Mouse (Mus musculus) G1E (cell line): ENCODE measurements around the gene Tnip3. TPM values are rescaled to one million over a fixed set of nuclear protein-coding genes. Genes with fewer than 3 reads are reported as not detected.

Source experiments
- ATAC-seq: 2 replicates; pipeline ENCODE4 v1.8.0; 2016; ENCODE audit warnings: mild to moderate bottlenecking; ENCODE audit not compliant: insufficient number of reproducible peaks, poor library complexity, low FRiP score, severe bottlenecking; ENCODE audit errors: extremely low read depth
- DNase-seq: peaks from one replicate; pipeline ENCODE4 v3.0.0; 2012; ENCODE audit warnings: low spot score
- H3K27me3 ChIP-seq: 2 replicates; pipeline ENCODE4 v1.6.1; 2012; ENCODE audit warnings: mild to moderate bottlenecking, low read length, inconsistent platforms; ENCODE audit not compliant: insufficient read depth
- H3K36me3 ChIP-seq: replicated peaks from 2 replicates; pipeline ENCODE3; 2012; ENCODE audit warnings: mild to moderate bottlenecking, inconsistent platforms
- H3K4me1 ChIP-seq: 2 replicates; pipeline ENCODE4 v1.6.1; 2012; ENCODE audit warnings: low read depth, low read length, inconsistent platforms, mixed read lengths; ENCODE audit not compliant: insufficient read depth
- H3K4me3 ChIP-seq: 2 replicates; pipeline ENCODE4 v1.5.1; 2012; ENCODE audit warnings: low read depth, mild to moderate bottlenecking, inconsistent platforms, low read length, moderate library complexity, mixed read lengths
- H3K9me3 ChIP-seq: replicated peaks from 2 replicates; pipeline ENCODE4 v1.6.1; 2012; ENCODE audit warnings: inconsistent platforms
- CTCF ChIP-seq: IDR thresholded peaks from 2 replicates; pipeline ENCODE4 v1.5.1; 2012; ENCODE audit warnings: low read depth, low read length, inconsistent platforms, mixed read lengths
- GATA1 ChIP-seq: IDR thresholded peaks from 2 replicates; pipeline ENCODE4 v1.6.1; 2012; ENCODE audit warnings: borderline replicate concordance, low read length, inconsistent platforms, mixed read lengths
- GATA2 ChIP-seq: IDR thresholded peaks from 2 replicates; pipeline ENCODE4 v1.6.1; 2012; ENCODE audit warnings: low read depth, low read length, inconsistent platforms, borderline replicate concordance
- POLR2AphosphoS5 ChIP-seq: IDR thresholded peaks from 2 replicates; pipeline ENCODE4 v1.6.1; 2012; ENCODE audit warnings: low read depth, low read length, inconsistent platforms; ENCODE audit not compliant: insufficient replicate concordance
- TAL1 ChIP-seq: conservative IDR thresholded peaks from 2 replicates; pipeline ENCODE4 v1.6.1; 2012; ENCODE audit warnings: low read depth, low read length, inconsistent platforms, mixed read lengths
- polyA plus RNA-seq: library from polyadenylated mRNA; stranded (reverse); fragments of >175 nt; gene quantifications from 2 replicates; pipeline ENCODE4 v1.2.3, GENCODE M21; 2012
- total RNA-seq, 2 experiments: library from RNA; stranded (forward) in 1 of 2; stranded (reverse) in 1 of 2; fragments of 200-1000 nt in 1 of 2; fragments of >200 nt in 1 of 2; fragmentation: Nextera tagmentation in 1 of 2; gene quantifications; 2 replicates each; pipeline ENCODE4 v1.2.3; 2014 to 2017

The Tnip3 gene
- total and polyA plus RNA-seq, 3 experiments = 0.38 to 0.44 TPM; not detected in 1

DNA sequence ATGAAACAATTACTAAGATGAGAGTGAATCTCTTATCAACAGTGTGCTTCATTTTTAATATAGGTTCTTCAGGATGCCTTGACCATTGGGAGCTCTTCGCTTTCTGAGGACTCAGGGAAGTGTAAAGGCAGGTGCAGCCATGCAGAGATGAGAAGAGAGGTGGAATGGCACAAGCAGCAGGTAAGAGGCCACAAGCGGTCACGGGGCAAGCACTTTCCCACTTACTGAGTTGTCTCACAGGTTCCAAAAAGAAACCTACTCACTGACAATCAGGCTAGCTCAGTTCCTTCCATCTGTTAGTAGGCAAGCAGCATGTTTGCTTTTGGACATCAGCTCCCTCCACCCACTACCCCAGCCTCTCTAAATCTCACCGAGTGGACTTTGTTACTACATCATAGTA, 80.7 kb downstream of the Tnip3 start:
- DNase-seq (no peak), ATAC-seq (no peak)
- no peak for TF ChIP-seq GATA2
- no peak for TF ChIP-seq GATA1
- no peak for TF ChIP-seq POLR2AphosphoS5
- TF ChIP-seq TAL1 = no peak
- TF ChIP-seq CTCF = no peak
- H3K9me3 ChIP-seq = no peaks in the 10 kb centered on the region
- H3K4me3 ChIP-seq = no peak overlapping the region
- peaks cover 12% of the 10 kb centered on the region for H3K4me1 ChIP-seq
- H3K27me3 ChIP-seq = 0 out of 2 replicates have a peak, but pooled peaks cover 2% of the 10 kb centered on the region
- no peaks in the 10 kb centered on the region for H3K36me3 ChIP-seq

DNA sequence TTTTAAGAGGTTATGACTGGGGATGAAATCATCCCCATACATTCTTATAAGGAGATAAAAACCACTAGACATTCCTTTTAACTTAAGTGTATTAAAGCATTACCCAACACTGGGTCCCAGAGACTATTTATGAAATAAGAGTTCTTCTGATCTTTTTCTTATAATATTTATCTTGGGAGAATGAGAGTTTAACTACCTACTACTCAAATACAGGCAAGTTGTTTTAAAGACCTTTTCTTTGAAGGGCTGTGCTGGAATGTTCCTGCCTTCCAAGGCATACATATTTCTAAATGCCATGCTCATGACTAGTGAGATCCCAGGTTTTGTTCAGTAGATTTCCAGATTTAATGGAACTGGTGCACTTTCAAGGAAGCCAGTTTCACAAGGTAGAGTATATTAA, 81.8 kb downstream of the Tnip3 start:
- Histone ChIP-seq H3K4me1 (peaks cover 9% of the 10 kb centered on the region), H3K36me3 (no peaks in the 10 kb centered on the region), H3K27me3 (0 out of 2 replicates have a peak, but pooled peaks cover 2% of the 10 kb centered on the region), H3K9me3 (no peaks in the 10 kb centered on the region), H3K4me3 (no peak overlapping the region)
- ATAC-seq = no peak
- TF ChIP-seq POLR2AphosphoS5 = no peak
- TF ChIP-seq TAL1 = no peak
- TF ChIP-seq CTCF = no peak
- TF ChIP-seq GATA1 = no peak
- TF ChIP-seq GATA2 = no peak
- no peak for DNase-seq

DNA sequence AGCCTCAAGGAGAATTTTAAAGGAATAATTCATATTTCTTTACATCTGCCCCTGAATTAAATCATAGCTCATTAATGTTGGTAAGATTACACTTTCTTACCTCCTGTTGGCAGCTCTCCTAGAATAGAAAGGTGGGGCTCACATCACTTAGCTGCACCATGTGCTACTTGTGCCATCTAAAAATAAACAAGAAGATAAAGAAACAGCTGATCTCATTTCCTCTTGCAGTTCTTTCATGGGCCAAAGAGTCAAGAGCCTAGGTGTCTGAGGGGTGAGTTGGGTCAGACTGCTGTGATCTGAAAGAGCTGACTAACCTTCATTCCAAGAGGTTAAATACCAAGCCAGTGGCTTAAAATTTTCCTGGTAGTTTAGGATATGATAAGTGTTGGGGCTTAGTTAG, 86.7 kb downstream of the Tnip3 start:
- ATAC-seq = no peak

DNA sequence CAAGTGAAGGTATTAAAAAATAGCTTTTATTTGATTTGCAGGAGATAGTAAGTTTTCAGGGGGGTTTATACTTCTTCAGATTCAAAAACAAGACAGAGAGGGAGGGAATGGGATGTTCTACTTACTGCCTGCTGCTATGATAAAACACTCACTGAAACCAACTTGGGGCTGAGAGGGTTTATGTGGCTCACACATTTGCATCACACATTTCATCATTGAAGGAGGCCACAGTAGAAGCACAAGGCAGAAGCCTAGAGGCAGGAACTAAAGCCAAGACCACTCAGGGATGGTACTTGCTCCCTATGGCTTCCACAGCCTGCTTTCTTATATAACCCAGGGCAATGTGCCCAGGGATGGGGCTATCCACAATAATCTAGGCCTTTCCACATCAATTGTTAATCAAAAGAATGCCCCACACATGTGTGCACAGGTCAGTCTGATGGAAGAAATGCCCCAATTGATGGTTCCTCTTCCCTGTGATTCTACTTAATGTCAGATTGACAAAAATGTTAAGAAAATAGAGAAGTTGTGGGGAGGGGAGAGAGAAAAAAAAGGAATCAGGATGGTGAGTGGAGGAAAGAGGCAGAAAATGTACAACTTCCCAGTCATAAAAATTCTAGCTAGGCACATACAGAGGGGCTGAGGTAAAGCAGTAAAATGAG, 88.9 kb downstream of the Tnip3 start:
- H3K27me3 ChIP-seq = peaks cover 6% of the 10 kb centered on the region; the same call in 1 of the 2 replicates
- TF ChIP-seq GATA2 (no peak), GATA1 (no peak), TAL1 (no peak), POLR2AphosphoS5 (no peak), CTCF (no peak)
- peaks cover 4% of the 10 kb centered on the region for H3K4me1 ChIP-seq
- no peak overlapping the region for H3K4me3 ChIP-seq
- ATAC-seq = no peak
- H3K36me3 ChIP-seq = no peaks in the 10 kb centered on the region
- no peak for DNase-seq
- H3K9me3 ChIP-seq = no peaks in the 10 kb centered on the region

More for the DNA sequence above, 86.7 kb downstream of the Tnip3 start:
- no peak for DNase-seq
- Histone ChIP-seq H3K9me3 (no peaks in the 10 kb centered on the region), H3K36me3 (no peaks in the 10 kb centered on the region), H3K4me1 (peaks cover 4% of the 10 kb centered on the region), H3K27me3 (0 out of 2 replicates have a peak, but pooled peaks cover 2% of the 10 kb centered on the region), H3K4me3 (no peak overlapping the region)
- TF ChIP-seq GATA2 (no peak), POLR2AphosphoS5 (no peak), CTCF (no peak), TAL1 (no peak), GATA1 (no peak)

DNA sequence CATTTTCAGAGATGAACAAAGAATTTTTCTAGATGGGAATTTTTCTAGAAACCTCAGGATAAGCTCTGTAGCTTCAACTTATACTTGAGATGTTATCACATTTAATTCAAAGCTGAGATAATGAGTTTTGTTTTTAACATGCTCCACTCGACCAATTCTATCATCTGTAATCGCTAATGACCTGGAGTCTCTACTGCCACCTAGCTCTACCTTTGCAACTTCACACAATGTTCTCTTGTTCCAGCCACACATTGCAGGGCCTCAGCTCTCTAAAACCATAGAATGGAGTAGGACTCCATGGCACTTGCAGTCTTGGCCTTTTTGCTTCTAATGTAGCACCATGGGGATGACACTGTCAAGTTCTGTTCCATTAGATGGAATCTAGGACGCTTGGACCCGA, 90.5 kb downstream of the Tnip3 start:
- no peak for ATAC-seq
- Histone ChIP-seq H3K27me3 (peaks cover 5% of the 10 kb centered on the region; the same call in 1 of the 2 replicates), H3K36me3 (no peaks in the 10 kb centered on the region), H3K4me1 (peaks cover 4% of the 10 kb centered on the region), H3K9me3 (no peaks in the 10 kb centered on the region), H3K4me3 (no peak overlapping the region)
- DNase-seq = no peak
- TF ChIP-seq POLR2AphosphoS5 (no peak), GATA2 (no peak), CTCF (no peak), TAL1 (no peak), GATA1 (no peak)

DNA sequence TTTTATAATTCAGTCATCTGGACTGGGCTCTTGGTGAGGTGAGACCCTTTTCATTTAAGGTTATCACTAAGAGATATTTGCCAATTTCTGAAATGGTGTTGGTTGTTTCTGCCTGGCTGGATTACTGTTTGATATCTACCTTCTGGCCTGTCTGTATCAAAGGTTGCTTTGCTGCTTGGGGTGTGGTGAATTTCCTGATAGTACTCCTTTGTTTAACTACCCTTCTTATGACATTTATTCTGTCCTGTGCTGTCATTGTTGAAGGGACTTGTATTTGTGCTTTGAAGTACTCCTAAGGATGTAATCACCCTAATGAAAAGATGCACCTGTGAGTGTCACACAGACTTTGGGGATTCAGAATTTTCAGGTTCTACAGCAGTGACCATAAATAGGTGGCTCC, 96.1 kb downstream of the Tnip3 start:
- H3K27me3 ChIP-seq = peaks cover 5% of the 10 kb centered on the region; the same call in 1 of the 2 replicates
- H3K4me3 ChIP-seq = no peak overlapping the region
- no peak for DNase-seq
- no peak for TF ChIP-seq GATA1
- no peak for TF ChIP-seq GATA2
- TF ChIP-seq TAL1 = no peak
- no peak for TF ChIP-seq POLR2AphosphoS5
- no peak for TF ChIP-seq CTCF
- no peaks in the 10 kb centered on the region for H3K9me3 ChIP-seq
- no peak for ATAC-seq
- no peaks in the 10 kb centered on the region for H3K36me3 ChIP-seq
- no peaks in the 10 kb centered on the region; the same call in 1 of the 2 replicates for H3K4me1 ChIP-seq
